Mouse (Mus musculus): ENCODE results near the gene Rap1b.

The Rap1b gene

DNA sequence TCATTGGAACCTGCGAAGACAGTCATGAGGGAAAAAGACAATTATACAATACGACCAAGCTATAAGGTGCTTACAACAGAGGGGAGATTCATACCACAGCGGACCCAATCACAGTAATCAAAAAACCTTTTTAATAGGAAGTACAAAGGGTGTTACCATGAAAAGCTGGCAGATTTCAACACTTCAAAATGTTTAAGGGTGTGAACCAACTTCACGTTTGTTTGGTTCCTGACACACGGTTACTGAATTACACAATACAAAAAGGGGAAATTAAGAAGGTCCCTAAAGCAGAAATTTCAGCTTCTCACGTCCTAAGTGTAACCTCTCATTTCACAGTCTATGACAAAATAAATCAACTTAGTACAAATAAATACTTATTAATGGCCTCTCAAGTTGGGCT is 27.2 kb downstream of the Rap1b start:
- DNase-seq (ENCODE audit: low spot score), result no peak

DNA sequence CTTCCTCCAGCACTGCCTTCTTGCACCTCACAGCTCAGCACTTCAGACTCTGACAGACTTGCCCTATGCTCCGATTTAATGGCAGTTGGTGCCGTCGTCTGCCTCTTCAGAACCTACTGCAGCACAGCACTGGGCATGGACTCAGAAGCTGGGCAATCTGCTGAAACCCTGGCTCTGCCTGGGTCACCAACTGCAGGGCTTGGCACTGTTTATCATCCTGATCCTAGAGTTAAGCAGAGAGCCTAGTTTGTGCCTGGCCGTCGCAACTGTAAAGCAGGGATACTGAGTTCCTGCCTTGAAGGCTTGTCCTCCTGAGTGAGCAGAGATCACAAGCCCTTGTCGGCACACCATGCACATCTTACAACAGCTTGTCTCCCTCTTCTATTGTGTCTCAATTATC is 29.1 kb downstream of the Rap1b start:
- DNase-seq (ENCODE audit: low spot score), result no peak

DNA sequence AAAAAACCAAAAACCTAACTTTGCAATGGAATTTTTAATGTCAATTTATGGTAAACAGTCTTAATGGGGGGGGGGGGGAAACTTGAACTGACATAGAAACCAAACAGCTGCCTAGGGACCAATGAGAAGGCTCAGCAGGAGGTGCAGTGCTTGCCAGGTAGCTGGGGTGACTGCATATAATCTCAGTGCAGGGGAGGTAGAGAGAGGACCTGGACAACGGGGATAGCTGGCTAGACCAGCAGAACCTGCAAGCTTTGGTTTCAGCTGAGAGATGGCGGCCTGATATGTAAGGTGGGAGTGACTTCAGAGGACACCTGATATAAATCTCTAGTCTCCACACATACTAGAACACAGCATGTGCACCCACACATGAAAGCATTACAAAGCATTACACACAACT is 33.3 kb downstream of the Rap1b start:
- DNase-seq (ENCODE audit: low spot score), result no peak

DNA sequence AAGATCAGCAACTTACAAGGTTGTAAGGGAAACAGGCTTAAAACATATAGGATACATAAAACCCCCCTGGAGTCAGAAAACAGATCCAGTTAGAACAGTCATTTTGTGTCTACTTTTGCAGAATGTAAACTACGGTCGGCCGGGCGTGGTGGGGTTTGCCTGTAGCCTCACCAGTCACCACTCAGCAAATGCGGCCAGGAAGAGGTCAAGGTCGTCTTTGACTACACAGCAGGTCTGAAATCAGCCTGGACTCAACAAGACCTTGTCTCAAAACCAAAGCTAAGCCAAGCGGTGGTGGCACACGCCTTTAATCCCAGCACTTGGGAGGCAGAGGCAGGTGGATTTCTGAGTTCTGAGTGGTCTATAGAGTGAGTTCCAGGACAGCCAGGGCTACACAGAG is 34.3 kb downstream of the Rap1b start:
- DNase-seq (ENCODE audit: low spot score), result no peak

DNA sequence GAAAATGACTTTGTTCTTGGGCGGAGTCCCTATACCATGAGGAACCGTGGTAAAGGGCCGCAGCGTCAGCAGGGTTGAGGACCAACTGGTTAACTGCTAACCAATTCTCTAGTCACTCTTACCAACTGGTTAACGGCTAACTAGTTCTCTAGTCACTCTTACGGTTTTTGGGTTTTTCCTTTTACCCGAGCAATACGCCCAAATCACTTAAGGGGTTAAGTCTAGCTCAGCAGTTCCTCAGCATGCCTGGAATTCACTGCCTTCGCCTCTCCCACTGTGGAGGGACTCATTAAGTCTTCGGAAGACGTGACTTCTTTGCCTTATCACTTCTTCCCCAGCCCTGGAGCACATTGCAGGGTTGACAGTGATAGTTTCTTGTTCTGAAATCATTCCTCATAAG is 35.3 kb downstream of the Rap1b start:
- DNase-seq (ENCODE audit: low spot score), result no peak

DNA sequence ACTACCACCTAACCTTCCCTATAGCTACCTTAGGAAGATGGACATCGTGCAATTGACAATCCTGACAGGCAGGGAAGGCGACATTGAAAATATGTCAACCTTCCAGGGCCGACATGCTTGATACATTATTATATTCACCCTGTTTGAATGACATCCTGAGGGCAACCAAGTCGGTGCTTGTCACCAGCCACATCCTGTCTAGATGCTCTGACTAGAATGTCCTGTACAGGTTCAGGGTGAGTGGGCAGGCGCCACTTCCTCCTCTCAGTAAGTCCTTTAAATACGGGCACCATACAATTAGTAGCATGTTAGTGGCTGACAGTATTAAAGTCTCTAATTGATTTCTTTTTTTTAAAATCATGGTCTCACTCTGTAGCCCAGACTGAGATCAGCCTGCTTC is 37.8 kb downstream of the Rap1b start:
- DNase-seq (ENCODE audit: low spot score), result no peak

DNA sequence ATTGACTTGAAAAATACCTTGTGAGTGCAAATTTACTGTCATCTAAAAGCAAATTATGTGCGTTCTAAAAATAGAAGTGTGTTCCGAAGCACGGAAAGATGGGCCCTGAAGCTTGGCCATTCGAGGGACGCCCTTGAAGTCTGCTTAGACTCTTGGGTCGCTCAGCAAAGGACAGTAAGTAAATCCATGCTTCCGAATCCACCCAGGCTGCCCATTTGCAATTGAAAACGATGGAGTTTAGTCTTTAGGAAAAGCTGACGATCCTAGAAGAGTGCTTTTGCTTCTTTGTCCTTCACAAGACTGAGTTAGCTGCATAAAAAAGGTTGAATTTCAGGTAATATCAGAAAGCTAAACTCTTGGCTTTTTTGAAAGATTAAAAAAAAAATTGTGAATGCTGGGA is 39.9 kb downstream of the Rap1b start:
- DNase-seq (ENCODE audit: low spot score), result no peak

DNA sequence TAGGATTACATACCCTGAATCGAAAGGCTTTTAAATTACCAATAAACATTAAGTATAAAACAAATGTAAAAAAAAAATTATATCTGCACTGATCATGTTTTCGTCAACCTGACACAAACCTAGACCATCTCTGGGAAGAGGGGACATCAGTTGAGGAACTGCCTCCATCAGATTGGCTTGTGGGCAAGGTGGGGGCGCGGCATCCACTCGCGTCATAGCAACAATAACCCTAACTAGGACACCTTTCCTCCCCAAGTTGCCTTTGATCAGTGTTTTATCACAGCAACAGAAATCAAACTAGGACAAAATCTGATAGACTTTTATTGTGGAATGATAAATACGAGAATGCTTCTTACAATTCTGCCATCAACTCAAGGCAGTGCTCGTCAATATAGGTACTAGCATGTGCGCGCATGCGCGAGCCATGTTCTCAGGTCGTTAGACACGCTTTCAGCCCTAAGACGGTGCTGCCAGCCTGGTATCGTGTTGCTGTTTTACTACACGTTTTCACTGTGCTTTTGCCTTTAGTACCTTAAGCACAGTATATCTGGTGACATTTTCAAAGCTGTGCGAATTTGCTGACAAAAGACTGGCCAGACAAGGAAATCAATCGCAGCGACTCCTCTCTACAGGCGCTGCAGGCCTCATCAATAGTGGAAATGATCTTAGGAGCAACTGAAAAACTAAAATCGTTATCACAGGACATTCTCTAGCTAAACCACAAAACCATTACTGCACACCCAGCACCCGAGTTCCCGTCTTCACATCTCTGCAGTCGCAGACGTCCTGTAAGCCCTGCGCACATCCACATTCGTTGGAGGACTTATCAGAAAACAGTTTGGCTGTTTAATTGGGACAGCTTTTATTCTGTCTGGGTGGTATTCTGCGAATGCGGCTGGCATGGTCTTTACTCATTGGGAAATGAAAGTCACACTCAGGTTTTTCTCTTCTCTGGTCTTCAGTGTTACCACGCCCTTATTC is 41.7 kb downstream of the Rap1b start:
- DNase-seq (ENCODE audit: low spot score), result no peak

DNA sequence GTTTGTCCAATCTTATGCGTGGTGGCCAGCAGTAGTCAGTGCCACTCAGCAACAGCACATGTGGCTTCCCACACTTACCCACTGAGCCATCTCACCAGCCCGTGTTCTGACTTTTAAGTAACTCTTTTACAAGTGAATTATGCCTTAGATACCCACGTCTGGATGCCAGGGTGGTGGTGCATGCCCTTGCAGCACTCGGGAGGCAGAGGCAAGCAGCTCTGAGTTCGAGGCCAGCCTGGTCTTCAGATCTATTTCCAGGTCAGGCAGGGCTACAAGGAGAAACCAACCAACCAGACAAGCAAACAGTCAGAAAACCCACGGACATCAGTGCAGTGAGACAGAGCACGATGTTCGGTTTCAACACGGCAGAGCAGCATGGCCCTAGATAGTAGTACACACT is 43.9 kb downstream of the Rap1b start:
- DNase-seq (ENCODE audit: low spot score), result no peak

DNA sequence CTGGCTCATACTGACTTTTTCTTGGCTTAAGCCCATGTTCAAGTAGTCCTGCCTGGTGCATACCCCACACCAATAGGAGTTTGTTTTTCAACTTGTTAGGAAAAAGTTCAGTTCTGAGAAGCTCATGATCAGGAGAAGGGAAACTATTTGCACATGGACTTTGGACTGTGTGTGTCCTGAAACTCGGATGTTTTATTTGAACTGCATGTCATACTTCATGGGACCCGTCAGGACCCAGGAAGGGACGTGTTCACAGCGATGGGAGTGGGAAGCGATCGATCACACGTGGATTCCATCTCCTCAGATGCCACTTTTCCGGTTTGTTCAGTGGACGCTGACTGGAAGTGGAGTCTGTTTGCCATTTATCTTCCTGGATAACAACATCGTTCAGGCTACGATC is 46.0 kb downstream of the Rap1b start:
- no peak for DNase-seq (ENCODE audit: low spot score)

DNA sequence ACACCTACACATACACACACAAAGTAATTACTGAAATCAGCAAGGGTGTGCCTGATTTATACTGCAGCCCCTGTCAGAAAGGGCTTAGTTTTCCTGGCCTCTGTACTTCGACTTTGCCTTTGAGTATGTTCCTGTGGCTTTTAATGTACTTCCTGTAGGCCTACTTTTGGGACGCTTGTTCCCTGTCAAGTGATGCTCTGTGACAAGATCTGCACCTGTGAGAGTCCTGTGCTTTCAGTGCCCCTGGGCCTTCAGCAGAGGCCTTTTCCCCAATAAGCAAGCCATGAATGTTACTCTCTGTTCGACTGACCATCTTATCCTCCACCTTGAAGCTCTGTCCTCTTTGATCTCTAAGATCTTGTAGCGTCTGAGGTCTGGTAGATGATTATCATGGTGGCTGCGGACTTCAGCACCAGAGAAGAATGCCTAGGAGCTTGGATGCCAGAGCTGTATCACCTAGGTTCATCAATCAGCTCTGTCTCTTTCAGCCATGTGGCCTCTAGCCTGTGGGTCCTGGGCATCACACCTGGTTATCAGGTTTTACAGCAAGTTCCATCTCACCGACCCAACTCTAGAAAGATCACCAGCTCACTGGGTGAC is 47.3 kb downstream of the Rap1b start:
- no peak for DNase-seq (ENCODE audit: low spot score)

DNA sequence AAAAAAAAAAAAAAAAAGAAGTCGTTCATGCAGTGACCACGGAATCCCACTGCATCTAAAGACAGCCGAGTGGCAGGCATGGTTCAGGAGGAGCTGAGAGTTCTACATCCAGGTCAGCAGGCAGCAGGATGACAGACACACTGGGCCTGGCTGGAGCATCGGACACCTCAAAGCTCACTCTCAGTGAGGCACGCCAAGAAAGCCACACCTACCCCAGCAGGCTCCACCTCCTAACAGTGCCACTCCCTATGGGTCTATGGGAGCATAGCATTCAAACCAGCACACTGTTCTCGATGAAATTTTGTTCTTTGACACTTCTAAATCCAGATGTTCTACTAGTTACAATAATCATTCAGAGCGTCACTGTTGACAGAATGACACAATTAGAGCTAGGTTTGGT is 48.2 kb downstream of the Rap1b start:
- DNase-seq (ENCODE audit: low spot score), result no peak

DNA sequence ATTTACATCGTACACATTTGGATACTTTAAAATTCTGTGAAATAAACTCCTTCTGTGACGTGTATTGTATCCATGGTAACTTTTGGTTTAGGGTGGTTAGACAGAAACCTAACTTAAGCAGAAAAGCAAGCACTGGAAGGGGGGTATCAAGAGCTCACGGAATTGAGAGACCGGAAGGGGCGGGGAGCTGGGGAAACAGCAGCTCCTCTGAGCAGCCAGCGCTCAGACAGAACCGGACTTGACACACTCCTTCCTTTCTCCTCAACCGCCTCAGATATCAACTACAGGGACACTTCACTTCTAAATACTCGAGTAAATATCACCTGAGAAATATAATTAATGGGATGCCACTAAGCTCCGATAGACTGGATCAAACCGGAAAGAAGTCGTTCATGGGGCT is 48.7 kb downstream of the Rap1b start:
- no peak for DNase-seq (ENCODE audit: low spot score)

DNA sequence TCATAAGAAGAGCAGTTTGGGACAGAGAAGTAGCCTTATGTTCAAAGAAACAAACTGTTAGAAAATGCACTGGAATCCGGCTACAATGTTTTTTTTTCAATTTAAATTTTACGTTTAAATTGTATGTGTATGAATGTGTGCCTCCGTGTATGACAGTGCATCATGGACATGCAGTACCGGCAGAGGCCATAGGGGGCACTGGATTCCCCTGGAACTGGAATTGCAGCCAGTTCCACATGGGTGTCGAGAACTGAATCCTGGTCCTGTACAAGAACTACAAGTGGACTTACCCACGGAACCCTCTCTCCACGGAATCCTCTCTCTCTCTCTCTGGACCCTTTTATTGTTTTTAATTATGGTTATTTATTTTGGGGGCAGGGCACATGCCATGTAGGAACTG is 49.7 kb downstream of the Rap1b start:
- no peak for DNase-seq (ENCODE audit: low spot score)

DNA sequence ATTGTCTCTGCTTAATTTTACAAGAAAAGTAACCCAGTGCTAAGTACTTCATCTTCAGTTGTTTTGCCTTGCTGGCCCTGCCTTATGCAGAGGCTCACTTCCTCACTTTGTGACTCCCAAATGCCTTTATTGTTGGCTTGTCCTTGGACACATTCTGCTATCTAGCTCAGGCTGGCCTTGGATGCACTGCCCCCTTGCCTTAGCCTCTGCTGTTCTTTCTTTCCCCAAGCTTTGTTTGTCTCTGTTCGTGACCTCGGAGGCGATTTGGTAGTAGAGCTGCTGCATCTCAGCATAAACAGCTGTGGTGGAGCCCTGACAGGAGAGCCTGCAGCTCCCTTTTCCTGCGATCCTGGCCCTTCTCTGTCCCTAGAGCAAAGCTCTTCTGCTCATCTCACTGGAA is 50.6 kb downstream of the Rap1b start:
- DNase-seq (ENCODE audit: low spot score), result no peak

DNA sequence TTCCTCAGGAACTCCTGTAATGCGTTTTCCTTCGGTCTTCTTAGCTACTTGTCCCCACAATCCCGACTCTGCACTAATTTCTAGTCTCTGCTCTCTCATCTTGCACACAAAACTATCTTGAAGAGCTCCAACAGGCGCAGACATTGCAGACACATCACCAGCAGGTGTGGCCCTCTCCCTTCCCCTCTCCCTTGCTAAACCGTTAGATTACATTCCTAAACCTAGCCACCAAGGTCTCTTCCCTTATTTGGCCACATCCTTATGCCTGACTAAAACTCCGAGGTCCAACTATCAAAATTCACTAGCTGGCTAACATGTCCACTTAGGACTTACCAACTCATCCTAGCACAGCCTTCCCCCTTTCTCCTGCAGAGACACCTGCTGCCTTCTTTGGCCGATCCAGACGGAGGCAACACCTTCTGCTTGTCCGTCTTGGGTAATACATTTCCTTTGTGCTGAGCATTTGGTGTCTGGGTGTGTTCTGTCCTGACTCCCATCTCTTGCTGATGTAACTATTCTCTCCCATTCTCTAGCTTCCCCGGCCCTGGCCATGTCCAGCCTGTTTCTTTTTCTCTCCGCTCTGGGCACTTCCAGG is 52.3 kb downstream of the Rap1b start:
- no peak for DNase-seq (ENCODE audit: low spot score)

DNA sequence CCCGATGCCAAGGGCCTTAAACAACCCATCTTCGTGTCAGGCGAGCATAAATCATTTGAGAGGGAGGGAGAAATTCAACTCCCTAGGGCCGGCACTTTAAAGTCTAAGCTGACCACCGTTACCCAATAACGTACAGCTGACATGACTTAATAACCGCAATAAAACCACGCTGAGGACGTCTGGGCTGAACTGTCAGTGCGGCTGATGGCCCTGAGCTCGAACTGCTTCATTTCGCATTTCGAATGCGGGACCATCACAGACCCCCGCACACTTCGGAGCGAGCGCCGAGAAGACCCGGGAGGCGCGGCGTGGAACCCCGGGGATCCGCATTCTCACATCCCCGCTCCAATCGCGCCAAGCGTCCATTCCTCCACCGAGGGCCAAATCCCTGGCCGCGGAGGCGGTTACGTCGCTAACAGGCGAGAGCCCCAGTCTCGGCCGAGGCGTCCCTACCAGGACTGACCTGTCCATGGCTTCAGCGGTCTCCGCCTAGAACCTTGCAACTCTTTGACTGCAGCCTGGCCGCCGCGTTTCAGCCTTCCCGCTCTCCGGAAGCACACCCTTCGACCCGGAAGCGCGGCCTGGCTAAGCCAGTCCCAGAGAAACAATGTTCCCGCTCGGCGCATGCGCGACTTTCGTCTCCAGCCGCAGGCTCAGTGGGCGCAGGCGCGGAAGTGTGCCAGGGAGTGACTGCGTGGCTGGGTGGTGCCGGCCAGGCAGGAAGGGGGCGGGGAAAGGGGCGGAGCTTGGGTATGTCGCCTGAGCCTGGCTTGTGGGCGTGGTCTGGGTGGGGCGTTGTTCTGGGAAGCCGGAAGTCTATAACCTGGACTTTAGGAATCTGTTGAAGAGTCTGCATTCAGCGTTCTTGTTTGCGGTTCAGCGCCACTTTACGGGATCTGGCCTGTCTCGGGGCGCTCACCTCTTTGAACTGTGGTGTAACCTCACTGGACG is 53.4 kb downstream of the Rap1b start, which contains the start of gene Nup107:
Gene Nup107, minus strand, starts transcription at position 565 of the 951 bp plus-strand sequence.
- peak; percentile 99 for DNase-seq (ENCODE audit: low spot score)

DNA sequence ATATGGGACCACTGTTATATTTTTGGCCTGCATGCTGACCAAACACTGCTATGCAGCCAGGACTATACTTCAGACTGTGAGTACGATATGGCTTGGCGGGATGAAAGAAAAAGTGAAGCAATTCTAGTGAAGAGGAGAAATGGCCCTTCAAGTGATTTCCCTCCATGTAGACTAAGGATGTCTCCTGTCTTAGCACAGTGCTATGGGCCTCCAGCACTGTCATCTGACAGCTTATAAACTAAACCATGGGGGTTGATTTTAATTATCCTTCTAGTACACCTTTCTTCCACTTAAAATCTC is 54.7 kb downstream of the Rap1b start:
- DNase-seq (ENCODE audit: low spot score), result no peak

DNA sequence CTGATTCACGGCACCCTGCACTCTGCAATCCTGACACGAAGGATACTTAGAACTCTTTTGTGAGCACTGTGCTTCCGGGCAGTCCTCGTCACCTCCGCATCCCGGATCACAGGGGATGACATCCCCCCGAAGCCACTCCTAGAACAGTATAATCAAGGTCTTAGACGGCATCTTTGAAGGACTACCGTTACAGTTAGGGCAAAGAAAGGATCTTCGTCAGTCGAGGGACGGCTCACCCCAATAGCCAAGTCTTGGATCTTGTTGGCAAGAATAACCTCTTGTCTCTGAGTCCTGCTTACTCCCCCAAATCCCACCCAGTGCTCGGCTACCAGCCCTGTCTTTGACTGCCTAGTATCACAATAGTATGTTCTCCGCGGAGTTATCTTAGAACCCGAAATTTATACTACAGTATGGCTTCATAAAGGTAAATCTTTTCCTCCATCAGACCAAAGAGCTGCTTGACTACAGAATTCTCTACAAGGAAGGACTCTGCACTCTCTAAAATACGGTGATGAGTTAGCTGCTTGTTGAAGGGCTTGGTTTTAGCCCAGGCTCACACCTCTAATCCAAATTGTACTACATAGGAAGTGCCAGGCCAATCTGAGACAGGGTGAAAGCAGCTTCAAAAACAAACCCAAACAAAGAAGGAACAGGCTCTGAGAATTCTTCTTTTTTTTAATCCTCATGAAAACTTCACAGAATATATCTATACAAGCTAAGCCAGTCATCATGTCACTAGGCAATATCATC is 55.2 kb downstream of the Rap1b start:
- DNase-seq (ENCODE audit: low spot score), result no peak

DNA sequence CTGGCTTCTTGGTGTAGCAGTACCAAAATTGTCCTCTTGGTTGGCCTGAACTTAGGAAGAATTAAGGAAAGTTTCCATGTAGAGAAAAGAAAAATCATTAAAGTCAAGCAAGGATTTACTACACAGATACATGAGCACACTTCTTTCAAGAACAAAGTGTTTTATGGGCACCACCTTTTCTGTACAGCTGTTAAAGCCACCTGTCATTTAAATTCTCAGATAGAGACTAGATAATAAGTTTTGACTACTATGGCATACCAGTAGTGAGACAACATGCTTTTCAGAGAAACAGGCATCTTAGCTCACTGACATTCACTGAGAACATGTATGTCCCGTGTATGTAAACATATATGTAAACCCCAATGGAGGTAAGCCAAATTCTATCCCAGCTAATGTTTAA is 55.8 kb downstream of the Rap1b start:
- no peak for DNase-seq (ENCODE audit: low spot score)

DNA sequence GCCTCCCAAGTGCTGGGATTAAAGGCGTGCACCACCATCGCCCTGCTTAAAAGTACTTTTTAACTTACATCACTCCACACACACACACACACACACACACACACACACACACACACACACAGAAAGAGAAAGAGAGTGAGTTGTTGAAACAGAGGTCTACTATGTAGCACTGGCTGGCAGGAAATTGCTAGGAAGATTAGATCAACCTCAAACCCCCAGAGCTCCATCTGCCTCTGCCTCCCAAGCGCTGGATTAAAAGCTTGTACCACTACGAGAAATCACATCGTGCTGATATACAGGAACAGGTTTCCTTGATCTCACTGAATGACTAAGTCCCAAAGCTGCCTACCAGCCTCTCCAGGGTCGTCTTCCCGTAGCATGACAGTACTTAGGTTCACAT is 61.2 kb downstream of the Rap1b start:
- DNase-seq (ENCODE audit: low spot score), result no peak
